Mouse (Mus musculus) heart, embryonic 10.5 days (tissue): ENCODE results near the gene Mpped2. TPM values are rescaled to one million over a fixed set of nuclear protein-coding genes. Genes with fewer than 3 reads are reported as not detected.

Source experiments
- DNase-seq: peaks from one replicate; pipeline ENCODE4 v3.0.0-alpha.2; 2017; ENCODE audit warnings: low spot score
- H3K27ac ChIP-seq: fragments of 300-500 bp; sonication (generic); 2 replicates; pipeline ENCODE4 v1.5.1; 2016; ENCODE audit warnings: mild to moderate bottlenecking
- H3K27me3 ChIP-seq: fragments of 300-500 bp; sonication (generic); 2 replicates; pipeline ENCODE4 v1.6.1; 2016; ENCODE audit warnings: mild to moderate bottlenecking; ENCODE audit not compliant: poor library complexity, insufficient read depth, severe bottlenecking
- H3K36me3 ChIP-seq: fragments of 300-500 bp; sonication (generic); 2 replicates; pipeline ENCODE4 v1.6.1; 2016; ENCODE audit warnings: mild to moderate bottlenecking, moderate library complexity
- H3K4me1 ChIP-seq: fragments of 300-500 bp; sonication (generic); 2 replicates; pipeline ENCODE4 v1.6.1; 2016; ENCODE audit warnings: mild to moderate bottlenecking
- H3K4me3 ChIP-seq: fragments of 300-500 bp; sonication (generic); 2 replicates; pipeline ENCODE4 v1.5.1; 2016; ENCODE audit warnings: mild to moderate bottlenecking, moderate library complexity
- H3K9me3 ChIP-seq: fragments of 300-500 bp; sonication (generic); 2 replicates; pipeline ENCODE4 v1.6.1; 2016; ENCODE audit warnings: mild to moderate bottlenecking, moderate library complexity
- WGBS: fragments of 180-500 bp; shearing (Covaris S2); methylation state at CpG from one replicate; pipeline ENCODE4 v1.1.7; 2016; 5-methylcytosine and 5-hydroxymethylcytosine counted together
- polyA plus RNA-seq: library from polyadenylated mRNA; unstranded; fragments of >200 nt; fragmentation: Nextera tagmentation; extraction: Ambion mirVana; gene quantifications from 2 replicates; pipeline ENCODE4 v1.2.1, GENCODE M21; 2016

Mpped2 gene
- polyA plus RNA-seq, 1 experiment from 2014 or later: 130 TPM

DNA sequence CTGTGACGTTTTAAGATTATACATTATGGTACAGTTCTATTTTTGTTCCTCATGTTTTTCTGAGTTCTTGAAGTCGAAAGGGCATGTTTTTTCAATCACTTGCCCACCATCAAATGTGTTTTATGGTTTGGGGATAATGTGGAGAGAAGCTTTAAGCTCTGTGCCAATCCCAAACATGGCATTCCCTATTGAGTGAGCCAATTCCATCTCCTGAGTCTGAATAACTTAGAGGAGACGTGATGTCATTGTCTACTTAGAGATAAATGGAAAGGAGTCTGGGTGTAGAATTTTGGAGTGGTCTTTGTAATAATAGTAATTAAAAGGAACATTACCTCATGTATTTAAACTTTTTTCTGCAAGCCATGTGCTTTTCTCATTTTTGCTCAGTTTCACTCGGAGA lies 9.2 kb upstream of the Mpped2 start:
- Histone ChIP-seq H3K9me3 (no peaks in the 10 kb centered on the region), H3K36me3 (no peaks in the 10 kb centered on the region), H3K4me1 (peaks cover 24% of the 10 kb centered on the region), H3K4me3 (no peak overlapping the region), H3K27ac (peak overlapping the region; percentile 75; the same call in 1 of the 2 replicates), H3K27me3 (no peaks in the 10 kb centered on the region)
- 61% methylated on average over 4 of the region's 4 CpGs for WGBS
- DNase-seq: no peak

GRCm38 (mm10) chr2:106691753-106692363 lies 1.2 kb upstream of the Mpped2 start:
- Histone ChIP-seq H3K27me3 (no peaks in the 10 kb centered on the region), H3K36me3 (no peaks in the 10 kb centered on the region), H3K4me1 (peaks cover 10% of the 10 kb centered on the region; the same call in 1 of the 2 replicates), H3K4me3 (peak overlapping the region; percentile 97), H3K9me3 (no peaks in the 10 kb centered on the region), H3K27ac (peak overlapping the region; percentile 99)
- WGBS: 9% methylated on average over 6 of the region's 6 CpGs
- no peak for DNase-seq

- peaks cover 10% of the 10 kb centered on the region; the same call in 1 of the 2 replicates for H3K4me1 ChIP-seq
- H3K4me3 ChIP-seq: peak overlapping the region; percentile 97
- 2% methylated on average over 14 of the region's 14 CpGs for WGBS
- H3K9me3 ChIP-seq: no peaks in the 10 kb centered on the region
- no peak for DNase-seq
- no peaks in the 10 kb centered on the region for H3K27me3 ChIP-seq
- peak overlapping the region; percentile 99 for H3K27ac ChIP-seq
- H3K36me3 ChIP-seq: no peaks in the 10 kb centered on the region
Measured at GRCm38 (mm10) chr2:106692405-106692782, 675 bp upstream of the Mpped2 start.

DNA sequence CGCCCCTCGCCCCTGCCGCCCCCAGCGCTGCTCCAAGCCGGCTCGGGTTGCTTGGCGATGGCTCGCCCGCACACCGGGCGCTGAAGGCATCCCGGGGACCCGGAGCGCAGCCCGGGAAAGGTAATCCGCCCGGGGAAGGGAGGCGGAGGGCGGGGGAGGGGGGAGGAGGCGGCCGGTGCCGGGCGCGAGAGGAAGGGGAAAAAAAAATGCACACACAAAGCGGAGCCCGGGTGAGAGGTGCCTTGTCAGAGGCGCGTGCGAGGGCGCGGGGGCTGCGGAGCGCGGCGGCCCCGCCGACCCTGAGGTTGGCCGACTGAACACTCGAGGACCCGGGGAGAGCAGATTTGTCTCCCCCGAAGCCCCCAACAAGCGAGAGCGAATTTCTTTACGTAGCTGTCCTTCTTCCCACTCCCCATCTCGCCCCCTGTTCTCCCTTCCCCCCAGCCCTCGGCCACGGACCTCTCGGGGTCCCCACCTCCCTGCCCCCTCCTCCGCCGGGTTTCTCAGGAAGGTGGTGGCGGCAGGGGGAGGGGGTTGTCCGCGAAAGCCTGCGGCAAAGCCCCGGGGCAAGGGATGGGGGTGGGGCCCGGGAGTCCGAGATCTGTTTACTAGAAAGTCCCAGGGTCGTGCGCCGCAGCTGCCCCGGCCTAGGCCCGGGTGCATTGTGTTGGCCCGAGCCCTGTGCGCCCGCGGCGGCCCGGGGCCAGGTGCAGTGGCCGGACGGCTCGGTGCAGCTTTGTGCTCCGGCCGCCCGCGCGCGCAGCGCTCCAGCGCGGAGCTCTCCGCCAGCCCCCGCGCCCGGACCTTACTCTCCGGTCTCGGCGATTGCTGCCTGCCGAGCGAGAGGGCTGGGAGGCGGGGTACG lies 865 bp downstream of the Mpped2 start:
- H3K36me3 ChIP-seq: no peaks in the 10 kb centered on the region
- peak; percentile 82 for DNase-seq
- H3K27me3 ChIP-seq: no peaks in the 10 kb centered on the region
- H3K9me3 ChIP-seq: no peaks in the 10 kb centered on the region
- whole genome bisulfite sequencing: under 1% methylated on average over 88 of the region's 91 CpGs
- H3K4me1 ChIP-seq: peaks cover 10% of the 10 kb centered on the region; the same call in 1 of the 2 replicates
- H3K4me3 ChIP-seq: peak overlapping the region; percentile 97
- H3K27ac ChIP-seq: peak overlapping the region; percentile 99

DNA sequence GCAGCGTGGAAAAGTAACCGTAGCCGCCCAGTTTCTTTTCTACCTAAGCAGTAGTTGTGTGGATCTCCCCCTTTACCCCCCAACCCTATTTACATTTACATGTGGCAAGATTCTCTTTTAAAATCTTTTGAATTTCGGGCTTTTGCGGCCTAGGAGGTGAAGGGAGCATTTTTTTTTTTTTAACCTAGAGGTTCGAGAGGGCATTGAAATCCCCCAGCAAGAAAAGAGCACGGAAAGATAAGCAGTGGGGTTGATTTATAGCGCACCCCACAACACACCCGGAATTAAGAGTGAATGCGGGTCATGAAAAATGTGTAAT lies 1.5 kb downstream of the Mpped2 start:
- WGBS: under 1% methylated on average over 10 of the region's 10 CpGs
- Histone ChIP-seq H3K36me3 (no peaks in the 10 kb centered on the region), H3K9me3 (no peaks in the 10 kb centered on the region), H3K27me3 (no peaks in the 10 kb centered on the region), H3K4me3 (peak overlapping the region; percentile 97), H3K4me1 (peaks cover 10% of the 10 kb centered on the region; the same call in 1 of the 2 replicates), H3K27ac (peak overlapping the region; percentile 99)
- DNase-seq: no peak

- H3K27me3 ChIP-seq: no peaks in the 10 kb centered on the region
- under 1% methylated on average over 41 of the region's 41 CpGs for WGBS
- H3K9me3 ChIP-seq: no peaks in the 10 kb centered on the region
- peak overlapping the region; percentile 97 for H3K4me3 ChIP-seq
- DNase-seq: peak; percentile 84
- H3K27ac ChIP-seq: peak overlapping the region; percentile 99
- peaks cover 3% of the 10 kb centered on the region; the same call in 1 of the 2 replicates for H3K36me3 ChIP-seq
- H3K4me1 ChIP-seq: peaks cover 10% of the 10 kb centered on the region; the same call in 1 of the 2 replicates
Measured at GRCm38 (mm10) chr2:106694886-106695733, 2.0 kb downstream of the Mpped2 start.

GRCm38 (mm10) chr2:106695734-106696022 lies 2.6 kb downstream of the Mpped2 start:
- DNase-seq: no peak
- WGBS: 1% methylated on average over 13 of the region's 13 CpGs
- H3K4me3 ChIP-seq: peak overlapping the region; percentile 97
- peaks cover 9% of the 10 kb centered on the region; the same call in 1 of the 2 replicates for H3K36me3 ChIP-seq
- H3K27me3 ChIP-seq: no peaks in the 10 kb centered on the region
- H3K4me1 ChIP-seq: peaks cover 10% of the 10 kb centered on the region; the same call in 1 of the 2 replicates
- peak overlapping the region; percentile 99 for H3K27ac ChIP-seq
- H3K9me3 ChIP-seq: no peaks in the 10 kb centered on the region

- Histone ChIP-seq H3K36me3 (peaks cover 15% of the 10 kb centered on the region), H3K4me3 (peak overlapping the region; percentile 97), H3K9me3 (no peaks in the 10 kb centered on the region), H3K27me3 (no peaks in the 10 kb centered on the region), H3K4me1 (peaks cover 10% of the 10 kb centered on the region), H3K27ac (peak overlapping the region; percentile 99)
- 67% methylated on average over 8 of the region's 8 CpGs for WGBS
- DNase-seq: no peak
Measured at GRCm38 (mm10) chr2:106696372-106696771, 3.3 kb downstream of the Mpped2 start.

DNA sequence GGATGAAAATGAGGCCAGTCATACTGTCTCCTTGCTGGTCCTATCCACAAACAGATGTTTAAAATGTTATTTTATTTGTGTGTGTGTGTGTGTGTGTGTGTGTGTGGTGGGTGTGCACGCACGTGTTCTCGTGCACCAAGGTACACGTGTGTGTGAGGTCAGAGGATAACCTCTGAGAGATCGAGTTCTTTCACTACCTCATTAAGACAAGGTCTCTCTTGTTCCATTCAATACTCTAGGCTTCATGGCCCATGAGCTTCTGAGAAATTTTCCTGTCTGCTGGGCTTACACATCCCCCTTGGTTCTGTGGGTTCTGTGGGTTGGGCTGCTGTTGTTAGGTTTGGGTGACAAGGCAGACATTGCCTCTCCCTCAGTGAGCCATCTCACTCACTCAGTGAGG lies 12.6 kb downstream of the Mpped2 start:
- Histone ChIP-seq H3K4me1 (peaks cover 17% of the 10 kb centered on the region), H3K4me3 (no peak overlapping the region), H3K36me3 (peaks cover 40% of the 10 kb centered on the region), H3K27ac (no peak overlapping the region), H3K27me3 (no peaks in the 10 kb centered on the region), H3K9me3 (no peaks in the 10 kb centered on the region)
- no peak for DNase-seq
- WGBS: 85% methylated on average over 5 of the region's 5 CpGs

GRCm38 (mm10) chr2:106707136-106707535 lies 14.1 kb downstream of the Mpped2 start:
- Histone ChIP-seq H3K27ac (no peak overlapping the region), H3K4me1 (peaks cover 28% of the 10 kb centered on the region), H3K9me3 (no peaks in the 10 kb centered on the region), H3K4me3 (no peak overlapping the region), H3K27me3 (no peaks in the 10 kb centered on the region), H3K36me3 (peaks cover 33% of the 10 kb centered on the region)
- no peak for DNase-seq
- 73% methylated on average over 2 of the region's 2 CpGs for WGBS

DNA sequence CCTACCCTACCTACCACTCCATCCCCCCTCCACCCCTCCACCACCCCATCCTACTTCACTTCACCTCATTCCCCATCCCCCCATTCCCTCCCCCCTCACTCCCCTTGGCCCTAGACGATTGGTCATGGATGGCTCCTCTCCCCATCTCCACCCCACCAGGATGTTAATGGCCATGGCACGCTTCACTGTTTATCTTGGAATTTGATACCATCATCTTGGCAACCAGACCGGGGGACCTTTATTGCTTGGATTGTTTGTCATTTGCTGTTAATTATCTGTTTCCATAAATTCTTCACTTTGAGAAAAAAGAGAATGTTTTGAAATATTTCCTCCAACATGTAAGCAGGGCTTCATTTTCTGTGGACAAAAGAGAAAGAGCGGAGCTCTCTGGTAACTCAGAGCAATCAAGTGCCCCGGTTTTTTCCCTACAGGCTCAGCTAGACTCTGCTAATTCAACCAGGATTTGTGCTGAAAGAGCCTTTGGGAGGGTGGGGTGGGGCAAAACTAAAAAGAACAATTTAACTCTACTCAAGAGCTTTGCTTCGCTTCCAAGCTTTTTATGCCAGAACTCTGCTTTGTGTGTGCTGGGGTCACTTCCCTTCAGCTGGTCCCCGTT lies 17.9 kb downstream of the Mpped2 start:
- peak; percentile 66 for DNase-seq
- no peaks in the 10 kb centered on the region for H3K27me3 ChIP-seq
- H3K4me1 ChIP-seq: peaks cover 41% of the 10 kb centered on the region
- no peak overlapping the region for H3K4me3 ChIP-seq
- peaks cover 29% of the 10 kb centered on the region for H3K36me3 ChIP-seq
- no peaks in the 10 kb centered on the region for H3K9me3 ChIP-seq
- 38% methylated on average over 7 of the region's 7 CpGs for WGBS
- no peak overlapping the region for H3K27ac ChIP-seq

DNA sequence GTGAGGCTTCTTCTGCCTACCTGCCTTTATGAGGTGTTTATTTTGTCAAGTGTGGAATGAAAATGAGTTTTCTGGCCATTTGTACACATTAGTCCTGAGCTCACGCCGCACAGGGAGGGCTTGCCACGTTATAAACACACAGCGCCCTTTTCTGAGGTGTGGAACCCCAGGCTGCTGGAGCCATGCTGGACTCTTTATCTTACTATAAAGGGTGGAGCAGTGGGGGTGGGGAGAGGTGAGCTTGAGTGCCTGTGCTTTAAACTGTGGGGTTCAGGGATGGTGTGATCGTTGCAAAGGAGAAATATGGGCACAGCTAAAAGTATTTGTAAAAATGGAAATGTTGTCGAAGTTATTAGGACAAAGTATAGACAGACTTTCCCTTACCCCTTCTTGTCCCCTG lies 18.4 kb downstream of the Mpped2 start:
- 63% methylated on average over 6 of the region's 6 CpGs for WGBS
- peaks cover 43% of the 10 kb centered on the region for H3K4me1 ChIP-seq
- H3K27ac ChIP-seq: no peak overlapping the region
- no peaks in the 10 kb centered on the region for H3K27me3 ChIP-seq
- DNase-seq: peak; percentile 19
- H3K9me3 ChIP-seq: no peaks in the 10 kb centered on the region
- no peak overlapping the region for H3K4me3 ChIP-seq
- peaks cover 25% of the 10 kb centered on the region for H3K36me3 ChIP-seq
